Mouse (Mus musculus) lung, postnatal 0 days (tissue): ENCODE data around the gene Vgll4.

Experiments used
- CTCF ChIP-seq: IDR thresholded peaks from 2 replicates; pipeline ENCODE4 v1.5.1; 2016; ENCODE audit warnings: antibody characterized with exemption, mild to moderate bottlenecking
- EP300 ChIP-seq: IDR thresholded peaks from 2 replicates; pipeline ENCODE4 v1.6.1; 2016; ENCODE audit warnings: antibody characterized with exemption, mild to moderate bottlenecking, control low read depth

- TF ChIP-seq EP300 (no peak), CTCF (no peak)
These were observed 60.0 kb downstream of the Vgll4 start for GRCm38 (mm10) chr6:114909801-114910200.
